Mouse (Mus musculus) urinary bladder, postnatal 0 days (tissue): Measurements from ENCODE around the gene Gm45618. TPM values are rescaled to one million over a fixed set of nuclear protein-coding genes. Genes with fewer than 3 reads are reported as not detected.

ENCODE experiments used
- polyA plus RNA-seq: library from polyadenylated mRNA; unstranded; fragments of >200 nt; fragmentation: Nextera tagmentation; extraction: Ambion mirVana; gene quantifications from 2 replicates; pipeline ENCODE4 v1.2.1, GENCODE M21; 2015

The Gm45618 gene
- polyA plus RNA-seq: not detected in 2 replicates

GRCm38 (mm10) chr7:142120629-142121028 lies at the start of gene Gm45618:
Gene Gm45618 (minus strand): TSS chr7:142120729.

DNA sequence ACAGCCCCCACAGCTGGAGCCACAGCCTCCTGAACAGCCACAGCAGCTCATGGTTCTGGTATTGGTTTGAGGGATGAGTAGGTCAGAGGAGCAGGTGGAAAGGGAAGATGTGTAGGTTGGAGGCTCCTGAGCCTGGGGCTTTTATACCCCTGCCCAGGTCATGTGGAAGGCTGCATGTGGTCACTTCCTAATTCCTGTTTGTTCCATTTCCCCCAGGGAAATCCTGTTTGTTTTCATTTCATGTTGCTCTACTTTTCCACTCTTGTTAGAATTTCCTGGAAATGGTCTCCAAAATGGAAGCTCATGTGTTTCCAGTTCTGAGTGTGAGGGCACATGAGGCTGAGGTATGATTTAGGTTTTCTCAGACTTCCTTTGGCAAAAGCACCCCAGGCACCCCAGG lies 45.1 kb upstream of the Gm45618 start, which contains the start of gene Gm4553:
Gene Gm4553 (minus strand): TSS at position 101 of the 400 bp plus-strand sequence.

DNA sequence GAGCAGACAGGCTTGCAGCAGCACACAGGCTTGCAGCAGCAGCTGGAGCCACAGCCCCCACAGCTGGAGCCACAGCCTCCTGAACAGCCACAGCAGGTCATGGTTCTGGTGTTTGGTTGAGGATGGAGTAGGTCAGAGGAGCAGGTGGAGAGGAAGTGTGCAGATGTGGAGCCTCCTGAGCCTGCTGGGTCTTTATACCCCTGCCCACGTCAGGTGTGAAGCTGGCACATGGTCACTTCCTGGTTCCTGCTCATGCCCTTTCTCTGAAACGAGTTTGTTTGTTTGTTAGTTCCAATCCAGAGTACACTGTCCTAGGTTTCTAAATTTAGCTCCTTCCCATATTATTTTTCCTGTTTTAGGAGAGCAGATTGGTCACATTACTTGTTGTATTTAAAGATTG lies 36.5 kb upstream of the Gm45618 start, which contains the start of gene Gm29735:
Gene Gm29735 (minus strand): TSS at position 101 of the 400 bp plus-strand sequence.

DNA sequence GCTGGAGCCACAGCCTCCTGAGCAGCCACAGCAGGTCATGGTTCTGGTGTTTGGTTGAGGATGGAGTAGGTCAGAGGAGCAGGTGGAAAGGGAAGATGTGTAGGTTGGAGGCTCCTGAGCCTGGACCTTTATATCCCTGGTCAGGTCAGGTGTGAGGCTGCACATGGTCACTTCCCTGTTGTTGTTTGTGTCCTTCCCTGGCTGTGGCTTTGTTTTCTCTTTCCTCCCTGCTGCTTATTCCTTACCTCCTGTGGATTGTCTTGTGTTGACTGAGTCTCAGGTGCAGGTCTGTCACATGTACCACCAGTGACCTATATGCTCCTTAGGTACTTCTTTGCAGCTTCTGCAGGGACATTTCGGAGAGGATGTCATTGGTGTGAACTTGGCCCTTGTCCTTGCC lies 24.0 kb upstream of the Gm45618 start, which contains the start of gene Gm45337:
Gene Gm45337 (minus strand): TSS at position 101 of the 400 bp plus-strand sequence.

DNA sequence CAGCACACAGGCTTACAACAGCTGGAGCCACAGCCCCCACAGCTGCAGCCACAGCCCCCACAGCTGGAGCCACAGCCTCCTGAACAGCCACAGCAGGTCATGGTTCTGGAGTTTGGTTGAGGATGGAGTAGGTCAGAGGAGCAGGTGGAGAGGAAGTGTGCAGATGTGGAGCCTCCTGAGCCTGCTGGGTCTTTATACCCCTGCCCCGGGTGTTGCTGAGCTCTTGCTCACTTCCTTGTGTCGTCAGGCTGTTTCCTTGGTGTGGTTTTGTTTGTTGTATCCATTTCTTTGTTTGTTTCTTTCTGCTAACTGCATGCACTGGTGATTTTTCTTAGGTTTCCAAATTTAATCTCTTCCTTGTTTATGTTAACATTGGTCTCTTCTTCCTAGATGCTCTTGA lies 15.4 kb upstream of the Gm45618 start, which contains the start of gene Gm39115:
Gene Gm39115 (minus strand): TSS at position 101 of the 400 bp plus-strand sequence.

GRCm38 (mm10) chr7:142095183-142095931 lies 25.2 kb downstream of the Gm45618 start, which contains the start of gene Dusp8:
Gene Dusp8 (minus strand): TSS chr7:142095843.

Other genes starting within 250 kb of the Gm45618 start
- 32.2 and 36.2 TPM in 2 replicates for gene Tollip, start 202.2 kb downstream of the Gm45618 start, polyA plus RNA-seq
- 0.17 and 0.30 TPM in 2 replicates for gene Brsk2, start 171.0 kb downstream of the Gm45618 start, polyA plus RNA-seq
- 57.5 and 64.2 TPM in 2 replicates for gene Mob2, start 59.7 kb downstream of the Gm45618 start, polyA plus RNA-seq
- 3.4 and 6.9 TPM in 2 replicates for gene Dusp8, start 24.9 kb downstream of the Gm45618 start, polyA plus RNA-seq
- not detected in 2 replicates for gene Gm39115, start 15.3 kb upstream of the Gm45618 start, polyA plus RNA-seq
- not detected in 2 replicates for gene Gm45337, start 23.9 kb upstream of the Gm45618 start, polyA plus RNA-seq
- gene Gm29735, start 36.4 kb upstream of the Gm45618 start, polyA plus RNA-seq: not detected in 2 replicates
- not detected in 2 replicates for gene Gm4553, start 45.0 kb upstream of the Gm45618 start, polyA plus RNA-seq
- gene Krtap5-2, start 55.3 kb upstream of the Gm45618 start, polyA plus RNA-seq: not detected in 2 replicates
- not detected in 2 replicates for gene Gm10153, start 69.7 kb upstream of the Gm45618 start, polyA plus RNA-seq
- gene Krtap5-3, start 80.6 kb upstream of the Gm45618 start, polyA plus RNA-seq: not detected in 2 replicates
- not detected in 2 replicates for gene Gm7579, start 91.1 kb upstream of the Gm45618 start, polyA plus RNA-seq
- gene Krtap5-5, start 109.2 kb upstream of the Gm45618 start, polyA plus RNA-seq: not detected in 2 replicates
- gene Gm40460, start 120.3 kb upstream of the Gm45618 start, polyA plus RNA-seq: not detected in 2 replicates
- not detected in 2 replicates for gene Gm2431, start 137.6 kb upstream of the Gm45618 start, polyA plus RNA-seq
- not detected in 2 replicates for gene Gm4559, start 153.6 kb upstream of the Gm45618 start, polyA plus RNA-seq
- not detected in 2 replicates for gene Krtap5-1, start 176.4 kb upstream of the Gm45618 start, polyA plus RNA-seq
- gene Krtap5-4, start 182.8 kb upstream of the Gm45618 start, polyA plus RNA-seq: not detected in 2 replicates